Mouse (Mus musculus) hindbrain, embryonic 11.5 days (tissue): ENCODE results near the gene Olfr1140. TPM values are rescaled to one million over a fixed set of nuclear protein-coding genes. Genes with fewer than 3 reads are reported as not detected.

Source experiments
- ATAC-seq: fragments of 200-750 bp; cut with Nextera tagmentation; 2 replicates; pipeline ENCODE4 v1.8.0; 2017; ENCODE audit warnings: mild to moderate bottlenecking, moderate TSS enrichment, moderate library complexity; ENCODE audit not compliant: low FRiP score
- DNase-seq: peaks from one replicate; pipeline ENCODE4 v3.0.0-alpha.2; 2015; ENCODE audit warnings: low spot score
- H3K27ac ChIP-seq: fragments of 300-500 bp; sonication (generic); 2 replicates; pipeline ENCODE4 v1.5.1; 2014; ENCODE audit warnings: mild to moderate bottlenecking, low read depth, low read length
- H3K27me3 ChIP-seq: fragments of 300-500 bp; sonication (generic); 2 replicates; pipeline ENCODE4 v1.6.1; 2014; ENCODE audit warnings: mild to moderate bottlenecking, low read length, moderate library complexity, mixed read lengths; ENCODE audit not compliant: control insufficient read depth, insufficient read depth
- H3K36me3 ChIP-seq: fragments of 300-500 bp; sonication (generic); 2 replicates; pipeline ENCODE4 v1.6.1; 2014; ENCODE audit warnings: mild to moderate bottlenecking, low read length, moderate library complexity, mixed read lengths; ENCODE audit not compliant: control insufficient read depth, insufficient read depth
- H3K4me1 ChIP-seq: fragments of 300-500 bp; sonication (generic); replicated peaks from 2 replicates; pipeline ENCODE4 v1.6.1; 2014; ENCODE audit warnings: low read length, mixed read lengths; ENCODE audit not compliant: control insufficient read depth, insufficient read depth
- H3K4me2 ChIP-seq: fragments of 300-500 bp; sonication (generic); replicated peaks from 2 replicates; pipeline ENCODE4 v1.6.1; 2014; ENCODE audit warnings: mild to moderate bottlenecking, low read depth, low read length
- H3K4me3 ChIP-seq: fragments of 300-500 bp; sonication (generic); 2 replicates; pipeline ENCODE4 v1.5.1; 2014; ENCODE audit warnings: low read depth, low read length
- H3K9ac ChIP-seq: fragments of 300-500 bp; sonication (generic); 2 replicates; pipeline ENCODE4 v1.6.1; 2014; ENCODE audit warnings: low read depth, low read length
- H3K9me3 ChIP-seq: fragments of 300-500 bp; sonication (generic); 2 replicates; pipeline ENCODE4 v1.6.1; 2016; ENCODE audit warnings: low read length; ENCODE audit not compliant: control insufficient read depth
- WGBS: fragments of 180-500 bp; shearing (Covaris S2); extraction: QIAGEN DNeasy Blood & Tissue Kit; methylation state at CpG from one replicate; pipeline ENCODE4 v1.1.7; 2014; 5-methylcytosine and 5-hydroxymethylcytosine counted together
- polyA plus RNA-seq: library from polyadenylated mRNA; unstranded; fragments of >200 nt; fragmentation: Nextera tagmentation; extraction: Ambion mirVana; gene quantifications from 2 replicates; pipeline ENCODE4 v1.2.1, GENCODE M21; 2014

Olfr1140 gene
- not detected in 2 replicates for polyA plus RNA-seq

GRCm38 (mm10) chr2:87743452-87743851 lies at the start of gene Olfr1140:
Olfr1140 (plus strand) TSS chr2:87743752.
- Histone ChIP-seq H3K27ac (no peak within 1 kb of the TSS), H3K9ac (no peak within 1 kb of the TSS), H3K36me3 (no peaks in the 10 kb centered on the region), H3K9me3 (no peaks in the 10 kb centered on the region), H3K4me1 (no peaks in the 10 kb centered on the region), H3K4me3 (no peak within 1 kb of the TSS), H3K4me2 (no peak within 1 kb of the TSS), H3K27me3 (no peaks in the 10 kb centered on the region)
- DNase-seq (no peak), ATAC-seq (no peak)
- 79% methylated on average over 3 of the region's 3 CpGs for WGBS

DNA sequence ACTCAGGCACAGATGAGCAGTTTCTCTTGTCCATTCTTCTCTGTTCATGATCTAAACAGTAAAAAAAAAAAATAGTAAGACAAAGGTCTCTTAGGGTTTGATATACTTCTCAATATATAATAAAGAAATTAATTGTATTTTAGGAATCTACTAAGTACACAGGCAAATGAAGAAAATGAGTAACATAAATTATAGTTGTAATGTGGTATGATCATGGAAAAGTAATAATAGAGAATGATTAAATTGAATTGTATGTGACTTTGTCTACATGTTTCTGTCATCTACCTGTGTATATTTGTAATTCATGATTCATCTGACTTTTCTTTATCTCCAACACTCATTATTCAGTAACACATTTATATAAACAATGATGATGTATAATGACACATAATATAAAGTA lies 49.7 kb upstream of the Olfr1140 start, which contains the start of gene Olfr1136:
Gene Olfr1136, minus strand, starts transcription at position 101 of the 400 bp plus-strand sequence.
- Histone ChIP-seq H3K27me3 (no peaks in the 10 kb centered on the region), H3K4me1 (no peaks in the 10 kb centered on the region), H3K9ac (no peak within 1 kb of the TSS), H3K36me3 (no peaks in the 10 kb centered on the region), H3K4me3 (no peak within 1 kb of the TSS), H3K4me2 (no peak within 1 kb of the TSS), H3K27ac (no peak within 1 kb of the TSS), H3K9me3 (no peaks in the 10 kb centered on the region)
- no peak for ATAC-seq
- DNase-seq, result no peak

DNA sequence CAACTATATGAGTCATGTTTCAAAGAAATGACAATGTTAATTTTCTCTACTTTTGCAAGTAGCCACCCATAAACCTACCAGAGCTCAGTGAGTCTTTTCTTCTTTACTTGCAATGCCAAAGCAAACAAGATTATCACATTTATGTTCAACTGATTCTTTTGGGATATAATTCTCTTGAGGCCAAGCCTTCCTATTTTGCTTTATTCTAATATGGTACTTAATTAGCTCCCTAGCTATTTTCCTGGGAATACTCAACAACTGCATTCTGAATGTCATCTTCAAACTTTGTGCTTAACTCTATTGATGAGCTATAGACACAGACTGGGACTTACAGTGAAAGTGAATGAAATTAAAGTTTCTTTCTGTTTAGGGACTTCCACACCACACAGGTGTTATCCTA lies 30.5 kb upstream of the Olfr1140 start, which contains the start of gene Olfr1137:
Gene Olfr1137, minus strand, starts transcription at position 101 of the 400 bp plus-strand sequence.
- H3K36me3 ChIP-seq, result no peaks in the 10 kb centered on the region
- no peak for DNase-seq
- no peak for ATAC-seq
- no peaks in the 10 kb centered on the region for H3K4me1 ChIP-seq
- no peak within 1 kb of the TSS for H3K4me2 ChIP-seq
- no peak within 1 kb of the TSS for H3K4me3 ChIP-seq
- no peaks in the 10 kb centered on the region for H3K9me3 ChIP-seq
- no peaks in the 10 kb centered on the region for H3K27me3 ChIP-seq
- H3K27ac ChIP-seq, result no peak within 1 kb of the TSS
- no peak within 1 kb of the TSS for H3K9ac ChIP-seq

DNA sequence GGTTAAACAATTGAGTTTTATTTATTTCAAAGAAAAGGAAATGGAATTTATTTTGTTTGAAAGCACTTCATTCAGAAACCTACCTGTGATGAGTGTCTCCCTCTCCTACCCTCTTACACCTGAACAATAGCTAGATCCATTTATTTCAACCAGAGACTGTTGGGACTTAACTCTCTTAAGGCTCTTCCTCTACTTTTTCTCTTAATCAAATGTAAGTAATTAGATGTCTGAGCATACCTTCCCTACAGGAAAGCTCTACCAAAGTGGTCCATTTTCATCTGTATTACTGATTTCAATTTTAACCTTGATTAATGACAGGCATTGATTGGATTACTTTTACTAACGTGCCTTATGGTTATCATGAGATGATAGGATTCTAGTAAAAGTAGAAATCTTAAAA lies 3.7 kb upstream of the Olfr1140 start, which contains the start of gene Olfr1138:
Gene Olfr1138, minus strand, starts transcription at position 101 of the 400 bp plus-strand sequence.
- no peak for DNase-seq
- Histone ChIP-seq H3K36me3 (no peaks in the 10 kb centered on the region), H3K9ac (no peak within 1 kb of the TSS), H3K4me1 (no peaks in the 10 kb centered on the region), H3K4me2 (no peak within 1 kb of the TSS), H3K27ac (no peak within 1 kb of the TSS), H3K9me3 (no peaks in the 10 kb centered on the region), H3K4me3 (no peak within 1 kb of the TSS), H3K27me3 (no peaks in the 10 kb centered on the region)
- 83% methylated on average over 1 of the region's 1 CpGs for WGBS
- no peak for ATAC-seq

DNA sequence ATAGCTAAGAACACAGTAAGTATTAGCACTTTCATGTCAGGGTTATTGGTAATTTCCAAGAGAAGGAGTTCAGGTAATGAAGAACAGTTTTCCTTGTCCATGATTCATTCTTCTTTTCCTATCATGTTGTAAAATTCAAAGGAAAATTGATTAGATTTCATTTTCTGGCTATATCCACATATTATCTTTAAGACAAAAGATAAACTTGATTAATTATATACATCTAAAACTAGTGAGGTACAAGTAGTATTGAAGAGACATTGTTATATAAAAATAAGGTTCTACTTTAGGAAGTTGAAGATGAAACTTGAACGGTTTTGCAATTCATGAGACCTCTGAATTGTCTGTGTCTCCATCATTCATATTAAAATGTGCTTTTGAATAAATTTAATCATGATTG lies 10.3 kb downstream of the Olfr1140 start, which contains the start of gene Olfr1141:
Gene Olfr1141, minus strand, starts transcription at position 101 of the 400 bp plus-strand sequence.
- H3K4me2 ChIP-seq, result no peak within 1 kb of the TSS
- H3K4me3 ChIP-seq, result no peak within 1 kb of the TSS
- H3K9ac ChIP-seq, result no peak within 1 kb of the TSS
- H3K27me3 ChIP-seq, result no peaks in the 10 kb centered on the region
- no peaks in the 10 kb centered on the region for H3K4me1 ChIP-seq
- ATAC-seq (no peak), DNase-seq (no peak)
- no peaks in the 10 kb centered on the region for H3K9me3 ChIP-seq
- 80% methylated on average over 1 of the region's 1 CpGs for WGBS
- no peaks in the 10 kb centered on the region for H3K36me3 ChIP-seq
- no peak within 1 kb of the TSS for H3K27ac ChIP-seq

DNA sequence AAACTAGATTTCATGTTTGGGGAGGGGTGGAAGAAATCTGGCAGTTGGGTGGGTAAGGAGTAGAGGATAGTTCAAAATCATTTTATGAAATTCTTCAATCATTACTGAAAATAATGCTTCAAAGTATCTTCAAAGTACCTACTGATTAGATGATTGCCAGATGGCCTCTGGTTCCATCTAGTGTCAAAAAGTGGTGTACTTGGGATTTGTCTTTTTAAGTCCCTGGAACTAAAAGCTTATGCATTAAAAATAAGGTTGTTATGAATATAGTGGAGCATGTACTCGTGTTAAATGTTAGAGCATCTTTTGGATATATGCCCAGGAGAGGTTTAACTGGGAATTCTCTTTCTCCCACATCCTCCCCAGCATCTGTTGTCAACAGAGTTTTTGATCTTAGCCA lies 32.6 kb downstream of the Olfr1140 start:
- Histone ChIP-seq H3K27ac (no peak overlapping the region), H3K27me3 (no peaks in the 10 kb centered on the region), H3K4me3 (no peak overlapping the region), H3K4me2 (no peak overlapping the region), H3K9me3 (no peaks in the 10 kb centered on the region), H3K36me3 (no peaks in the 10 kb centered on the region), H3K4me1 (no peaks in the 10 kb centered on the region), H3K9ac (no peak overlapping the region)
- DNase-seq (no peak), ATAC-seq (no peak)
- WGBS, result 57% methylated on average over 1 of the region's 1 CpGs

- 81% methylated on average over 4 of the region's 4 CpGs for WGBS
- ATAC-seq (no peak), DNase-seq (no peak)
- no peaks in the 10 kb centered on the region for H3K4me1 ChIP-seq
- H3K9me3 ChIP-seq, result no peaks in the 10 kb centered on the region
- H3K27me3 ChIP-seq, result no peaks in the 10 kb centered on the region
- H3K36me3 ChIP-seq, result no peaks in the 10 kb centered on the region
- H3K4me2 ChIP-seq, result no peak within 1 kb of the TSS
- no peak within 1 kb of the TSS for H3K4me3 ChIP-seq
- H3K27ac ChIP-seq, result no peak within 1 kb of the TSS
- no peak within 1 kb of the TSS for H3K9ac ChIP-seq
Measured at GRCm38 (mm10) chr2:87779183-87779582, 35.6 kb downstream of the Olfr1140 start, which contains the start of gene Olfr152. Olfr152 (plus strand) TSS chr2:87779483.

Other genes with a start within 250 kb of the Olfr1140 start
- gene Pramel7, start 246.7 kb upstream of the Olfr1140 start, polyA plus RNA-seq, result not detected in 2 replicates
- not detected in 2 replicates for gene Pramel6, start 237.2 kb upstream of the Olfr1140 start, polyA plus RNA-seq
- not detected in 2 replicates for gene Olfr153, start 212.0 kb upstream of the Olfr1140 start, polyA plus RNA-seq
- gene Olfr1128, start 198.2 kb upstream of the Olfr1140 start, polyA plus RNA-seq, result not detected in 2 replicates
- gene Olfr1129, start 169.8 kb upstream of the Olfr1140 start, polyA plus RNA-seq, result not detected in 2 replicates
- gene Olfr1130, start 137.5 kb upstream of the Olfr1140 start, polyA plus RNA-seq, result not detected in 2 replicates
- not detected in 2 replicates for gene Olfr1131, start 116.6 kb upstream of the Olfr1140 start, polyA plus RNA-seq
- gene Olfr1132, start 106.2 kb upstream of the Olfr1140 start, polyA plus RNA-seq, result not detected in 2 replicates
- not detected in 2 replicates for gene Olfr1133, start 96.4 kb upstream of the Olfr1140 start, polyA plus RNA-seq
- gene Olfr1134, start 85.3 kb upstream of the Olfr1140 start, polyA plus RNA-seq, result not detected in 2 replicates
- gene Olfr1135, start 70.1 kb upstream of the Olfr1140 start, polyA plus RNA-seq, result not detected in 2 replicates
- gene Olfr1136, start 49.8 kb upstream of the Olfr1140 start, polyA plus RNA-seq, result not detected in 2 replicates
- gene Olfr1137, start 30.6 kb upstream of the Olfr1140 start, polyA plus RNA-seq, result not detected in 2 replicates
- not detected in 2 replicates for gene Olfr1138, start 3.8 kb upstream of the Olfr1140 start, polyA plus RNA-seq
- gene Olfr1141, start 10.2 kb downstream of the Olfr1140 start, polyA plus RNA-seq, result not detected in 2 replicates
- gene Olfr152, start 35.7 kb downstream of the Olfr1140 start, polyA plus RNA-seq, result not detected in 2 replicates
- gene Olfr1143, start 56.8 kb downstream of the Olfr1140 start, polyA plus RNA-seq, result not detected in 2 replicates
- gene Olfr1145, start 66.1 kb downstream of the Olfr1140 start, polyA plus RNA-seq, result not detected in 2 replicates
- gene Olfr1148, start 86.8 kb downstream of the Olfr1140 start, polyA plus RNA-seq, result not detected in 2 replicates
- not detected in 2 replicates for gene Olfr1150-ps1, start 100.2 kb downstream of the Olfr1140 start, polyA plus RNA-seq
- not detected in 2 replicates for gene Olfr1151, start 112.1 kb downstream of the Olfr1140 start, polyA plus RNA-seq
- 0.03 TPM in 2 replicates for gene Olfr1152, start 122.7 kb downstream of the Olfr1140 start, polyA plus RNA-seq
- gene Olfr1153, start 151.2 kb downstream of the Olfr1140 start, polyA plus RNA-seq, result not detected in 2 replicates
- not detected in 2 replicates for gene Olfr1154, start 161.4 kb downstream of the Olfr1140 start, polyA plus RNA-seq
- not detected in 2 replicates for gene Olfr1155, start 201.4 kb downstream of the Olfr1140 start, polyA plus RNA-seq
- gene Olfr1156, start 209.3 kb downstream of the Olfr1140 start, polyA plus RNA-seq, result not detected in 2 replicates
- gene Olfr1157, start 224.5 kb downstream of the Olfr1140 start, polyA plus RNA-seq, result not detected in 2 replicates
- gene Olfr74, start 230.9 kb downstream of the Olfr1140 start, polyA plus RNA-seq, result not detected in 2 replicates
- gene Olfr1158, start 246.4 kb downstream of the Olfr1140 start, polyA plus RNA-seq, result not detected in 2 replicates